Mouse (Mus musculus) limb, embryonic 11.5 days (tissue): Measurements from ENCODE around the gene Gm49378. TPM values are rescaled to one million over a fixed set of nuclear protein-coding genes. Genes with fewer than 3 reads are reported as not detected.

ENCODE experiments used
- ATAC-seq: fragments of 200-750 bp; cut with Nextera tagmentation; 2 replicates; pipeline ENCODE4 v1.8.0; 2017; ENCODE audit warnings: low read depth; ENCODE audit not compliant: insufficient number of reproducible peaks, low FRiP score, low TSS enrichment
- DNase-seq: peaks from one replicate; pipeline ENCODE4 v3.0.0-alpha.2; 2015; ENCODE audit warnings: low spot score
- H3K27ac ChIP-seq: fragments of 300-500 bp; sonication (generic); replicated peaks from 2 replicates; pipeline ENCODE4 v1.5.1; 2014; ENCODE audit warnings: low read depth, mild to moderate bottlenecking, low read length
- H3K27me3 ChIP-seq: fragments of 300-500 bp; sonication (generic); 2 replicates; pipeline ENCODE4 v1.6.1; 2014; ENCODE audit warnings: mild to moderate bottlenecking, low read length, mixed read lengths; ENCODE audit not compliant: control insufficient read depth, insufficient read depth
- H3K36me3 ChIP-seq: fragments of 300-500 bp; sonication (generic); 2 replicates; pipeline ENCODE4 v1.6.1; 2014; ENCODE audit warnings: mild to moderate bottlenecking, low read length, moderate library complexity, mixed read lengths; ENCODE audit not compliant: control insufficient read depth, insufficient read depth
- H3K4me1 ChIP-seq: fragments of 300-500 bp; sonication (generic); 2 replicates; pipeline ENCODE4 v1.6.1; 2014; ENCODE audit warnings: low read length, mixed read lengths; ENCODE audit not compliant: control insufficient read depth, insufficient read depth
- H3K4me2 ChIP-seq: fragments of 300-500 bp; sonication (generic); 2 replicates; pipeline ENCODE4 v1.6.1; 2014; ENCODE audit warnings: low read depth, mild to moderate bottlenecking, moderate library complexity; ENCODE audit not compliant: severe bottlenecking
- H3K4me3 ChIP-seq: fragments of 300-500 bp; sonication (generic); 2 replicates; pipeline ENCODE4 v1.5.1; 2014; ENCODE audit warnings: low read depth, low read length
- H3K9ac ChIP-seq: fragments of 300-500 bp; sonication (generic); 2 replicates; pipeline ENCODE4 v1.6.1; 2014; ENCODE audit warnings: mild to moderate bottlenecking, low read length
- H3K9me3 ChIP-seq: fragments of 300-500 bp; sonication (generic); 2 replicates; pipeline ENCODE4 v1.6.1; 2016; ENCODE audit warnings: low read length; ENCODE audit not compliant: control insufficient read depth
- WGBS: fragments of 180-500 bp; shearing (Covaris S2); extraction: QIAGEN DNeasy Blood & Tissue Kit; methylation state at CpG from one replicate; pipeline ENCODE4 v1.1.7; 2014; 5-methylcytosine and 5-hydroxymethylcytosine counted together
- polyA plus RNA-seq: library from polyadenylated mRNA; unstranded; fragments of >200 nt; fragmentation: Nextera tagmentation; extraction: Ambion mirVana; gene quantifications from 2 replicates; pipeline ENCODE4 v1.2.1, GENCODE M21; 2014

Gm49378 gene
- polyA plus RNA-seq, 1 experiment from 2014 or later = 2.2 TPM

DNA sequence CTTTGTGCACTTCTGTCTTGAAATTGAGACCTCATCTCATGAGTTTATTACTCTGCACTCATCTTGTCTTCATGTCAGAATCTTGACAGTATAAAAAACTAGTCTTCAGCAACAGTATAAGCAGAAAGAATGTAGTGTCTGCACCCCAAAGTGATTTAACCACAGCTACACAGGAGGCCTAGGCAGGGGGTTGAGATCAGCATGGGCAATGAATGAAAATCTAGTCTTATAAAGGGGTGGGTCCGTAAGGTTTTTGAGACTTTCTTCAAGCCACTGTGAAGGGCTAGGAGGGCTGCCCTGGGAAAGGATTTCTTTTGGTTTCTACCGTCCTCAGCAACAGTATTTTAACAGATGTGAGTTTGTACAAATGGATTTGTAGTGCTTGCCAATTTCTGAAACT, 22.9 kb upstream of the Gm49378 start:
- Histone ChIP-seq H3K4me2 (peak overlapping the region; percentile 45; the same call in 1 of the 2 replicates), H3K4me1 (0 out of 2 replicates have a peak, but pooled peaks cover 3% of the 10 kb centered on the region)
- no peak for ATAC-seq

DNA sequence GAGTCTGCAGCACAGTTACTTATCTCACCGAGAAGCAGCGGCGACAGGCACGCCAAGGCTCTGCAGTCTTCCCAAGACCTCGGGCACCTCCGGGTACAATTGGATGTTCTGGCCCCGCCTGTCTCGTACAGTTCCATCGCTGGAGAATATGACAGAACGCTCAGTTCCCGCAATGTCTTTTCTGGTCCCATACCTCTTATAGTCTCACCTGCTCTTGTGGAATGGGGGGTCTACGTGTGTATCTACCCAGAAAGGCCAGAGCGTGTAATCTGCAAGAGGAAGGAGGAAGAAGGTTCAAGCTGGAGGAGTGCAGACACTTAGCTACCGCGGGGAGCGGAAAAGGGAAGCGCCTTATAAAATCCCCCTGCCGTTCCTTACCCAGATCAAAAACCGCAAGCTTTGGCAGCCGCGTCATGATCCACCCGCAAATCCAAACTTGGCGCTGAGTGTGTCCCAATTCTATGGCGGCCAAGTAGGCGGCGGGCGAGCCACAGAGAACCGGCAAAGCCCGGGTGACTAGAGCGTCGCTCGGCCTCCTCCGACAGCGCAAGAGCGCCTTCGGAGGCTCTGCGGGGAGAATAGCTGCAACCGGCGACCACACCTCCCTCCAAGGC, 22.4 kb upstream of the Gm49378 start, which contains the start of gene Mdp1:
Gene Mdp1 (minus strand): TSS at position 549 of the 614 bp plus-strand sequence.
- ATAC-seq (peak; percentile 91), DNase-seq (peak; percentile 86)
- H3K4me1 ChIP-seq = 0 out of 2 replicates have a peak, but pooled peaks cover 3% of the 10 kb centered on the region
- no peaks in the 10 kb centered on the region for H3K9me3 ChIP-seq
- peaks cover 5% of the 10 kb centered on the region for H3K36me3 ChIP-seq
- no peak within 1 kb of the TSS for H3K27ac ChIP-seq
- H3K27me3 ChIP-seq = no peaks in the 10 kb centered on the region
- H3K9ac ChIP-seq = peak within 1 kb of the TSS; percentile 81
- WGBS = under 1% methylated on average over 39 of the region's 39 CpGs
- peak within 1 kb of the TSS; percentile 45 for H3K4me2 ChIP-seq
- peak within 1 kb of the TSS; percentile 75 for H3K4me3 ChIP-seq

More for the DNA sequence above, 22.9 kb upstream of the Gm49378 start:
- no peak overlapping the region for H3K27ac ChIP-seq
- H3K36me3 ChIP-seq = peaks cover 5% of the 10 kb centered on the region
- no peaks in the 10 kb centered on the region for H3K27me3 ChIP-seq
- 57% methylated on average over 2 of the region's 2 CpGs for WGBS
- DNase-seq = no peak
- H3K9me3 ChIP-seq = no peaks in the 10 kb centered on the region
- peak overlapping the region; percentile 81 for H3K9ac ChIP-seq
- H3K4me3 ChIP-seq = no peak overlapping the region; the same call in none of the 2 replicates

DNA sequence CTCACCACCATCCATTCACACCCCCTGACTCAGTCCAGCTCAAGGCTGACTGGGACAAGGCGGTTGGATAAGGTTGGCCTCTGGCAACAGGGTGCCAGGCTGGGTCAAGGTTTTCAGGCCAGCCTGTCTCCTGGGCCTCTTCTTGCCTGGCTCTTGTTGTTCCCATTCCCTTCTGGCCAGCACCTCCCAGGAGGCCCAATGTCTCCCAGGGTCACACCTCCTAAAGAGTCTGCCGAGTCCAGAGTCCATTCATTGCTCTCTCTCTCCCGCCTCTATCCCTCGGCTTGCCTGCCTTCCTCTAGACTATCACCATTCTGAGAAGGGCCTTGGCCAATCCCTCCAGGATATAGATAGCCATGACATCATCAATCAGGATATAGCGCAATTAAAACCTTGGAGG, 20.3 kb upstream of the Gm49378 start:
- ATAC-seq = no peak
- H3K27ac ChIP-seq = no peak overlapping the region

DNA sequence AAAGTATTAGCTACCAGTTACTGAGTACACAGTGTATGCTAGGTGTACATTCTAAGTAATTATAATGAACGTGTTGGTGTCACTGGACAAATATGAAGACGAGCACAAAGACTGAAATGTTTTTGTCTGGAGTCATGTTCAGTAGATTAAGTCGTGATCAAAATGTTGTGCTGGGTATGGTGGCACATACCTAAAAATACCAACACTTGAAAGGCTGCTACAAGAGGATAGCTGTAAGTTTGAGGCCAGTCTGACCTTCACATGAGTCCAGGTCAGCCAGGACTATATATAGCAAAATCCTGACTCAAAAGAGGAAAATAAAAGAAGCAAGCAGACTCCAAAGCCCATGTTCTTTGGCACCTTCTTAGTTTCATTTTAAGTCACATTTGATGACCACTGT, 19.2 kb upstream of the Gm49378 start:
- no peak for ATAC-seq
- Histone ChIP-seq H3K4me3 (no peak overlapping the region), H3K36me3 (peaks cover 2% of the 10 kb centered on the region; the same call in 1 of the 2 replicates), H3K27ac (no peak overlapping the region), H3K9me3 (no peaks in the 10 kb centered on the region), H3K4me1 (0 out of 2 replicates have a peak, but pooled peaks cover 3% of the 10 kb centered on the region), H3K27me3 (no peaks in the 10 kb centered on the region), H3K4me2 (no peak overlapping the region), H3K9ac (no peak overlapping the region)
- no peak for DNase-seq
- 90% methylated on average over 3 of the region's 3 CpGs for WGBS

More for the DNA sequence above, 20.3 kb upstream of the Gm49378 start:
- H3K4me3 ChIP-seq = no peak overlapping the region
- no peaks in the 10 kb centered on the region for H3K27me3 ChIP-seq
- no peak overlapping the region for H3K9ac ChIP-seq
- H3K9me3 ChIP-seq = no peaks in the 10 kb centered on the region
- peaks cover 5% of the 10 kb centered on the region for H3K36me3 ChIP-seq
- no peak for DNase-seq
- H3K4me1 ChIP-seq = 0 out of 2 replicates have a peak, but pooled peaks cover 3% of the 10 kb centered on the region
- no peak overlapping the region for H3K4me2 ChIP-seq
- 93% methylated on average over 5 of the region's 5 CpGs for WGBS

DNA sequence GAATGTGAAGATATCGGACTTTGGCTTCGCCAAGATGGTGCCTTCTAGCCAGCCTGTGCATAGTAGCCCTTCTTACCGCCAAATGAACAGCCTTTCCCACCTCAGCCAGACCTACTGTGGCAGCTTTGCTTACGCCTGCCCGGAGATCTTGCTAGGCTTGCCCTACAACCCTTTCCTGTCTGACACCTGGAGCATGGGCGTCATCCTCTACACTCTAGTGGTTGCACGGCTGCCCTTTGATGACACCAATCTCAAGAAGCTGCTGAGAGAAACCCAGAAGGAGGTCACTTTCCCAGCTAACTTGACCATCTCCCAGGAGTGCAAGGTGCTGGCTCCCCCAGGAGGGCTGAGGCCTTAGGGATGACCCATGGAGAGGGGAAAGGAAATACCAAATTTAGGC, 13.8 kb upstream of the Gm49378 start:
- DNase-seq = no peak
- no peak overlapping the region for H3K4me3 ChIP-seq
- no peaks in the 10 kb centered on the region for H3K9me3 ChIP-seq
- H3K9ac ChIP-seq = no peak overlapping the region
- H3K36me3 ChIP-seq = no peaks in the 10 kb centered on the region; the same call in 1 of the 2 replicates
- no peak overlapping the region for H3K27ac ChIP-seq
- 79% methylated on average over 7 of the region's 7 CpGs for WGBS
- H3K27me3 ChIP-seq = no peaks in the 10 kb centered on the region
- no peaks in the 10 kb centered on the region for H3K4me1 ChIP-seq
- ATAC-seq = no peak
- no peak overlapping the region for H3K4me2 ChIP-seq

DNA sequence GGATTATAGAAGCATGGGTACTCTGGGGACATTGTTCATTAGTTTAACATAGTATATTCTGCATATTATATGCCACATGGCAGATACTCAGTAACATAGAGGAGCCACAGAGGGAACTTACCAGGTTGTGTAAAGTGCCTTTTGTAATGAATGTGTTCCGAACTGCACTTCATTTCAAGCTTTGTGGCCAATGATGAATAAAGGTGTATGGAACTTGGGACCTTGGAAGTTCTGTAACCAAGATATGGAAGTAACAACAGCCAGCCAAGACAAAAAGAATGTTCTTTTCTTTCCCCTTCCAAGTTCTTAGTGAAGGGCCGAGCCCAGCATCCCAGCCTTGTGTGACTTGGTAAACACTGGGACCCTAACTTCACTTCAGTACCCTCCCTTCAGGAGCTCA, 12.2 kb upstream of the Gm49378 start, which contains the start of gene Tssk4:
Gene Tssk4 (plus strand): TSS at position 301 of the 400 bp plus-strand sequence.
- Histone ChIP-seq H3K9ac (no peak within 1 kb of the TSS), H3K4me2 (no peak within 1 kb of the TSS), H3K4me3 (no peak within 1 kb of the TSS), H3K4me1 (no peaks in the 10 kb centered on the region), H3K36me3 (peaks cover 3% of the 10 kb centered on the region; the same call in 1 of the 2 replicates), H3K27ac (no peak within 1 kb of the TSS), H3K9me3 (no peaks in the 10 kb centered on the region), H3K27me3 (no peaks in the 10 kb centered on the region)
- 95% methylated on average over 2 of the region's 2 CpGs for WGBS
- DNase-seq (no peak), ATAC-seq (no peak)

DNA sequence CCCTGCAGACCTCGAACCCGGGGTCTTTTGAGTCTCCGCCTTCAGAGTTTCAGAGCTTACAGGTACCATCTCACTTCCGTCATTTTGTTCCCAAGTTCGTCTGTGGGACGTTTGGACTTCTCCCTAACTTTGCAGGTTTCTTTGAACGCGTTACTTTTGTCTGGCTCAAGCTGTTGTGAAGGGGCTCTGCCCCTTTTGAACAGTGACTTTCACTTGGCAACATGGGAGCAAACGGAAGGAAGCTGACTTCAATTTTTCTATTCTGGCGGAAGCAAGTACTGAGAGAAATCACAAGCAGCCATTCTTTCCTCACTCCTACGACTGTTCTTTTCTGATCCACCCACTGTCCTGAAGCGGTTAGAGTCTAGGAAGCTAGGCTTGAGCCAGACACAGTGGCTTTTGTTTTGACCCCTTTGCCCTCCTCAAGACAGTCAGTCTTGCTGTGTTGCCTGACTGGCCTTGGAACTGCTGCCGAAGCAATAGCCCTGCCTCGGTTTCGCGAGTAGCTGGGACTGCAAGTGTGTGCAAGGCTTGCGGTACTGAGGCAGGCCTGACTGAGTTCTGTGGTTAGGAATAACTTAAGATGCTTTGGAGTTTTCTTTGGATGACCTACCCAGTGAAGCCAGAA, 6.7 kb upstream of the Gm49378 start:
- ATAC-seq (no peak), DNase-seq (no peak)
- H3K4me3 ChIP-seq = peak overlapping the region; percentile 97
- peak overlapping the region; percentile 62 for H3K4me2 ChIP-seq
- H3K4me1 ChIP-seq = peaks cover 10% of the 10 kb centered on the region; the same call in 1 of the 2 replicates
- peaks cover 9% of the 10 kb centered on the region; the same call in 1 of the 2 replicates for H3K36me3 ChIP-seq
- H3K9ac ChIP-seq = peak overlapping the region; percentile 93
- no peaks in the 10 kb centered on the region for H3K27me3 ChIP-seq
- H3K9me3 ChIP-seq = no peaks in the 10 kb centered on the region
- WGBS = 41% methylated on average over 17 of the region's 17 CpGs
- H3K27ac ChIP-seq = no peak overlapping the region

DNA sequence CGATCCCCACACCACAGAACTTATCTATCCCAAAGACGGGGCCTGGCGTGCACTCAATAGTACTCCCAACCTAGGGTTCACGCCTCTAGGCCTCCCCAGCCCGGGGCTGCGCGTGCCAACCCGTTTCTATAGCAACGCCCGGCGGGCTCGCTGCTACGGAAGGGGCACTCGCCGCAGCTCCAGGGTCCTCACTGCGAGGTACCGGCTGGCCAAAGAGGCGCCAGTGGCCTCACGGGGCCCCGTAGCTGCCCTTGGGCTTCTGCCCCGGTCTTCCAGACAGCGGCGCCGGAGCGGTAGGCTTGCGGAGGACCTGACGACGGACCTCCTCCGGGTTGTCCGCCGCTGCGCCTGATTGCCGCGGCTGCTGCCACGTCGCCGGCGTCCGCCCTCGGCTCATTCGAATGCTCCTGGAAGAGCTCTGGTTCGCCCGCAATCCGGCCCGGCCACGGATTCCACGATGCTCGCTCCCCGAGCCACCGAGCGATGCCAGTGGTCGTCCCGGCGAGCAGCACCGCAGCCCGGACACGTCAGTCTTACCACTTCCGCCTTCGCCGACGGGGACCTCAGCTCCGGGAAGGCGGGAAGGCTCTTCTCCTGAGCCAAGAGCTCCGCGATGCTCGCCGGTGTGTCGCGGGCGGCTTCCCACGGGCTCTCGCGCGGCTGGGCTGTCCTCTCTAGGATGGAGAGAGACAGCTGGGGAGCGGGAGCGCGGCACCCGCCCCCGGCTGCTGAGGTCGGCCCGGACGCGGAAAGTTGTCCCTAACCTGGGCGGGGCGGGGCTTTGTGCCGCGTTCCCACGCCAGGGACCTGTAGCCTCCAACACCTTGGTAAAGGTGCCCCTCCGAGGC, 5.6 kb upstream of the Gm49378 start, which contains the start of gene Tm9sf1:
Gene Tm9sf1 (minus strand): TSS at position 747 of the 848 bp plus-strand sequence.
- WGBS = under 1% methylated on average over 89 of the region's 89 CpGs
- peak within 1 kb of the TSS; percentile 62 for H3K4me2 ChIP-seq
- peaks cover 9% of the 10 kb centered on the region; the same call in 1 of the 2 replicates for H3K36me3 ChIP-seq
- peaks cover 10% of the 10 kb centered on the region; the same call in 1 of the 2 replicates for H3K4me1 ChIP-seq
- peak within 1 kb of the TSS; percentile 93 for H3K9ac ChIP-seq
- peak; percentile 86 for DNase-seq
- H3K9me3 ChIP-seq = no peaks in the 10 kb centered on the region
- H3K27ac ChIP-seq = peak within 1 kb of the TSS; percentile 78
- peak; percentile 82 for ATAC-seq
- no peaks in the 10 kb centered on the region for H3K27me3 ChIP-seq
- peak within 1 kb of the TSS; percentile 97 for H3K4me3 ChIP-seq
